In the genomic region with DNA sequence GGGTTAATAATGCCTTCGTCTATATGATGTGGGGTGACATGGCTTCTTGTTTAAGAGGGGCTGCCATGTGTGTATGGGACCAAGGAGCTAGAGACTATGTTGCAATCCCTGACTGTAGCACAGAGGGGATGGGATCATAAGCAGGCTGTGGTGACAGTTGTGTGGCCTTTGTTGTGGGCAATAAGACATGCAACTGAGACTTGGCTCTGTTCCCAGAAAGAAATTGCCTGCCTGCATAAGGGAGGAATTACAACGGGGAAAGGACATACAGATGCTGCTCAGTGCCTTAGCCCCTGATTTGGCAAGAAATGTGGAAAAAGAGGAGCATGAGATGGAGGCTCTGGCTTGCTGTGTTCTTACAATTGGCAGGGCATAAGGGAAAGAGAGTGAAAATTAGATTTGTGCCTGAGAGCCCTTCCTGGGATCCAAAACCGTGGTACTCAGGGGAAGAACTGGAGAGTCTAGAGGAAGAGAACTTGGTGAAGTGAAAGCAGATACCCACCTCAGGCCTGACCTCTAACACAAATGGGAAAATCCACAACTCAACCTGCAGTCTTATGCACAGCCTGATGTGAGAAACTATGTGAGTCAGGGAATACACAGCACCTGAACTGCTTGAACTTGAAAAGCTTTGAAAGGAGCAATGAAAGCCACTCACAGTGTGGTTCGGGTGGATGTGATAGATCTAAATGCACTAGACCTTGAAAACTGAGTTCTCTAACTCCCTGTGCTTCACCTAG, we compare ENCODE assay signal across 9 mouse cellular contexts.
DNase-seq lines count a peak whose midpoint lies in the region; ATAC-seq and TF ChIP-seq lines count a peak whose summit lies in the region.
"Had no signal": no experiment of that assay in that cellular context is flagged by ENCODE, and none has a peak within 500 bp of the region (broad histone marks: within the 10 kb centered on the region; RNA-seq: fewer than 3 reads in every experiment).

No protein-coding gene starts in this region.

- no peak for TF ChIP-seq CTCF in heart, adult 2 months (IDR thresholded peaks at IDR 0.05)
- no peak for TF ChIP-seq CTCF in CH12.LX (conservative IDR thresholded peaks at IDR 0.05 in 1 of 2, IDR thresholded peaks at IDR 0.05 in 1 of 2; ENCODE audit: low read depth in 2 of 2, low read length in 2 of 2)

- H3K27ac ChIP-seq in heart, adult 2 months = no peak overlapping the region
- no peak overlapping the region for H3K27ac ChIP-seq in CH12.LX (ENCODE audit: insufficient read depth, low read depth)
- peak overlapping the region; percentile 71 for H3K27ac ChIP-seq in embryonic facial prominence, embryonic 15.5 days (replicated peaks)
- H3K27ac ChIP-seq: stomach, embryonic 15.5 days had no signal

- no peak overlapping the region for H3K4me3 ChIP-seq in heart, adult 2 months
- H3K4me3 ChIP-seq in CH12.LX (replicated peaks in 1 of 3; ENCODE audit: low read depth in 2 of 3, low read length in 2 of 3, poor library complexity in 1 of 3) = no peak overlapping the region
- no peak overlapping the region for H3K4me3 ChIP-seq in embryonic facial prominence, embryonic 15.5 days (replicated peaks)
- H3K4me3 ChIP-seq: stomach, embryonic 15.5 days had no signal

- no peak for TF ChIP-seq EP300 in heart, adult 2 months (IDR thresholded peaks at IDR 0.05; ENCODE audit: insufficient read depth, low read depth, low read length)
- TF ChIP-seq EP300 in CH12.LX (IDR thresholded peaks at IDR 0.05; ENCODE audit: low read length) = no peak

- in situ Hi-C loops in CH12.LX (cut with MboI; ENCODE audit: low pct_ligation_motif_present, low pct_unique_long_range_greater_than_20kb, low sequenced_read_pairs) = no loop called here

- no peaks in the 10 kb centered on the region for H3K36me3 ChIP-seq in heart, adult 2 months (ENCODE audit: control insufficient read depth, insufficient read depth, low read length)
- H3K36me3 ChIP-seq in CH12.LX (replicated peaks in 1 of 2; ENCODE audit: control insufficient read depth in 1 of 2, insufficient read depth in 1 of 2, low read length in 1 of 2) = no peaks in the 10 kb centered on the region
- H3K36me3 ChIP-seq in embryonic facial prominence, embryonic 15.5 days = no peaks in the 10 kb centered on the region
- H3K36me3 ChIP-seq: stomach, embryonic 15.5 days had no signal

- H3K27me3 ChIP-seq in heart, adult 2 months (ENCODE audit: control insufficient read depth, insufficient read depth, low read length) = no peaks in the 10 kb centered on the region
- H3K27me3 ChIP-seq in CH12.LX (replicated peaks) = no peaks in the 10 kb centered on the region
- H3K27me3 ChIP-seq in embryonic facial prominence, embryonic 15.5 days = no peaks in the 10 kb centered on the region
- H3K27me3 ChIP-seq: stomach, embryonic 15.5 days had no signal

- no peak for TF ChIP-seq RAD21 in CH12.LX (IDR thresholded peaks at IDR 0.05; ENCODE audit: low read depth, low read length)

- H3K79me2 ChIP-seq in heart, adult 2 months (replicated peaks; ENCODE audit: control insufficient read depth, insufficient read depth, low read length) = no peaks in the 10 kb centered on the region
- no peaks in the 10 kb centered on the region for H3K79me2 ChIP-seq in CH12.LX (replicated peaks; ENCODE audit: control insufficient read depth, extremely low read depth, insufficient read depth, poor library complexity, severe bottlenecking)

- H3K9ac ChIP-seq in heart, adult 2 months (ENCODE audit: low read depth, low read length) = no peak overlapping the region
- H3K9ac ChIP-seq in CH12.LX (ENCODE audit: insufficient read depth, low read depth) = no peak overlapping the region
- no peak overlapping the region for H3K9ac ChIP-seq in embryonic facial prominence, embryonic 15.5 days
- H3K9ac ChIP-seq: stomach, embryonic 15.5 days had no signal

- H3K4me2 ChIP-seq in CH12.LX (ENCODE audit: insufficient read depth, low read depth, poor library complexity, severe bottlenecking) = peak overlapping the region; percentile 14; the same call in 1 of the 2 replicates
- no peak overlapping the region for H3K4me2 ChIP-seq in embryonic facial prominence, embryonic 15.5 days (replicated peaks)
- H3K4me2 ChIP-seq: stomach, embryonic 15.5 days had no signal

- dilution Hi-C loops in CH12.LX (cut with MboI; ENCODE audit: extremely low pct_ligation_motif_present, extremely low pct_unique_long_range_greater_than_20kb, low sequenced_read_pairs) = no loop called here

- intact Hi-C loops in heart, adult 2 months (cut with DNase I) = no loop called here

- peak; percentile 5 for DNase-seq in heart, postnatal 4 days
- DNase-seq in heart, adult 2 months = no peak
- DNase-seq in CH12.LX (ENCODE audit: extremely low read depth) = peak; percentile 27
- peak; percentile 50 for DNase-seq in lung, postnatal 10 days
- no peak for DNase-seq in right cerebral cortex, postnatal 25 days
- DNase-seq in embryo, embryonic 10 days (ENCODE audit: low spot score) = no peak
- DNase-seq in spleen, postnatal 36 days (ENCODE audit: low spot score in 2 of 2) = no peak

- TF ChIP-seq POLR2A in heart, adult 2 months (IDR thresholded peaks at IDR 0.05; ENCODE audit: insufficient read depth, low read depth, low read length) = no peak
- TF ChIP-seq POLR2A in CH12.LX (IDR thresholded peaks at IDR 0.05; ENCODE audit: low read depth, low read length) = no peak

- H3K9me3 ChIP-seq in CH12.LX (replicated peaks; ENCODE audit: low read length) = no peaks in the 10 kb centered on the region
- no peaks in the 10 kb centered on the region for H3K9me3 ChIP-seq in embryonic facial prominence, embryonic 15.5 days (replicated peaks)
- H3K9me3 ChIP-seq: stomach, embryonic 15.5 days had no signal

- peak; percentile 90 for ATAC-seq in embryonic facial prominence, embryonic 15.5 days (ENCODE audit: insufficient number of reproducible peaks, low FRiP score, low TSS enrichment, low read depth)

- H3K4me1 ChIP-seq in heart, adult 2 months (ENCODE audit: control insufficient read depth, insufficient read depth, low read length) = no peaks in the 10 kb centered on the region
- H3K4me1 ChIP-seq in CH12.LX (ENCODE audit: control insufficient read depth in 1 of 2, insufficient read depth in 2 of 2) = peaks cover 7 to 21% of the 10 kb centered on the region in 2 experiments; a peak in 3 of 4 replicates
- peaks cover 10% of the 10 kb centered on the region for H3K4me1 ChIP-seq in embryonic facial prominence, embryonic 15.5 days
- H3K4me1 ChIP-seq: stomach, embryonic 15.5 days had no signal

- WGBS in heart, adult 2 months = 52% methylated on average over 4 of the region's 4 CpGs
- WGBS in embryonic facial prominence, embryonic 15.5 days = 24% methylated on average over 4 of the region's 4 CpGs

TF ChIP-seq in CH12.LX, 34 proteins besides CTCF, POLR2A, EP300 and RAD21:
- no peak for TF ChIP-seq TBP (conservative IDR thresholded peaks at IDR 0.05; ENCODE audit: low read depth, low read length)
- TF ChIP-seq JUN (IDR thresholded peaks at IDR 0.05; ENCODE audit: insufficient read depth, low read depth, low read length) = no peak
- TF ChIP-seq BHLHE40 (IDR thresholded peaks at IDR 0.05; ENCODE audit: low read depth, low read length) = no peak
- no peak for TF ChIP-seq CHD2 (IDR thresholded peaks at IDR 0.05; ENCODE audit: low read length)
- no peak for TF ChIP-seq NELFE (IDR thresholded peaks at IDR 0.05; ENCODE audit: low read depth, low read length)
- TF ChIP-seq POLR2AphosphoS2 (IDR thresholded peaks at IDR 0.05; ENCODE audit: low read depth, low read length) = no peak
- no peak for TF ChIP-seq E2F4 (IDR thresholded peaks at IDR 0.05; ENCODE audit: insufficient replicate concordance, low read depth, low read length)
TF ChIP-seq in CH12.LX: peak in this region for 0.

Comparison
In these comparisons a context has a peak if more than half of its experiments do, and no peak if none do; other contexts are left out.
1. DNase-seq: peak in heart, postnatal 4 days (single experiment), CH12.LX (single experiment) and lung, postnatal 10 days (single experiment); none in heart, adult 2 months (0 of 2), right cerebral cortex, postnatal 25 days (single experiment), embryo, embryonic 10 days (single experiment) and spleen, postnatal 36 days (0 of 2).